Mouse (Mus musculus) heart, embryonic 11.5 days (tissue): ENCODE measurements at regions not wholly inside any gene's neighbourhood (a gene's known extent, or its start where the extent isn't known, plus 50 kb on each side); places are given as distances from the start of the nearest gene placed in this dataset.

ENCODE experiments used
- ATAC-seq: fragments of 200-750 bp; cut with Nextera tagmentation; replicated peaks from 2 replicates; pipeline ENCODE4 v1.8.0; 2017; ENCODE audit warnings: moderate library complexity; ENCODE audit not compliant: insufficient number of reproducible peaks, low FRiP score, low TSS enrichment
- H3K27ac ChIP-seq: fragments of 300-500 bp; sonication (generic); 2 replicates; pipeline ENCODE4 v1.5.1; 2014; ENCODE audit warnings: mild to moderate bottlenecking, low read depth, low read length
- H3K27me3 ChIP-seq: fragments of 300-500 bp; sonication (generic); 2 replicates; pipeline ENCODE4 v1.6.1; 2014; ENCODE audit warnings: mild to moderate bottlenecking, low read length, mixed read lengths; ENCODE audit not compliant: control insufficient read depth, insufficient read depth
- H3K36me3 ChIP-seq: fragments of 300-500 bp; sonication (generic); 2 replicates; pipeline ENCODE4 v1.6.1; 2014; ENCODE audit warnings: mild to moderate bottlenecking, low read length, moderate library complexity, mixed read lengths; ENCODE audit not compliant: control insufficient read depth, insufficient read depth
- H3K4me1 ChIP-seq: fragments of 300-500 bp; sonication (generic); 2 replicates; pipeline ENCODE4 v1.6.1; 2014; ENCODE audit warnings: low read length; ENCODE audit not compliant: control insufficient read depth, insufficient read depth
- H3K4me2 ChIP-seq: fragments of 300-500 bp; sonication (generic); 2 replicates; pipeline ENCODE4 v1.6.1; 2014; ENCODE audit warnings: mild to moderate bottlenecking, moderate library complexity
- H3K4me3 ChIP-seq: fragments of 300-500 bp; sonication (generic); 2 replicates; pipeline ENCODE4 v1.5.1; 2014; ENCODE audit warnings: low read depth, low read length
- H3K9ac ChIP-seq: fragments of 300-500 bp; sonication (generic); 2 replicates; pipeline ENCODE4 v1.6.1; 2014; ENCODE audit warnings: mild to moderate bottlenecking, low read depth, low read length, moderate library complexity
- H3K9me3 ChIP-seq: fragments of 300-500 bp; sonication (generic); replicated peaks from 2 replicates; pipeline ENCODE4 v1.6.1; 2016; ENCODE audit warnings: low read length; ENCODE audit not compliant: control insufficient read depth
- WGBS: fragments of 180-500 bp; shearing (Covaris S2); extraction: QIAGEN DNeasy Blood & Tissue Kit; methylation state at CpG from one replicate; pipeline ENCODE4 v1.1.7; 2014; ENCODE audit not compliant: insufficient replicate concordance; 5-methylcytosine and 5-hydroxymethylcytosine counted together

DNA sequence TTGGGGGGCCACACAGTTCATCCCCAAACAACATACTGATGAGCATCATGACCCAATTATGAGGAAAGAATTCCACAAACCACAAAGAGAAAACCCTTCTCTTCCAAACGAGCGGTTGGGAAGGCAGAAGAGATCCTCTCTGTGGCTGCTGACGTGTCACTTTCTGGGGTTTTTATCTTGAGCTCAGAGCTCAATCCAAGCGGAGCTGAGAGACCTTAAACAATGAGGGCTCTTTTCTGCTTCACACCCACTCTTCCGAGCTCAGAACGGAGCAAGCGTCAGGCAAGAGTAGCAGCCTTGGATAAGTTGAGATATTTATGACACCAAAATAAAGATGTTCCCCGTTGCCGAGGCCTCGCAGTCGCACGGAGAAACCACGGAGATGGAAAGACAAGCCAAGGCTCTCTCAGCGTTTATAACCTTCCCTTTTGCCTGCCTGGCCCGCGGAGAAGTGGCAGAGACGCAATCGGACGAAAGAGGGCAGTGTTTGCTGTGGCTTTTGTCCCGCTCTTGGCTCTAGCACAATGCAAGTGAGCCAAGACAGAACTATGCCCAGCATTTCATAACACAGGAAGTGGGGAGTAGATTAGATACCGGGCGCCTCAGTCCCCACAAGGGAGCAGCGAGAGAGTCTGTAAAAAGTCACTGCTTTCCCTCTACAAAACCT is 100.7 kb downstream of the Chic2 start:
- no peaks in the 10 kb centered on the region for H3K9me3 ChIP-seq
- 0 out of 2 replicates have a peak overlapping the region, but pooled peaks have one; percentile 52 for H3K27ac ChIP-seq
- H3K9ac ChIP-seq: peak overlapping the region; percentile 4; the same call in 1 of the 2 replicates
- H3K36me3 ChIP-seq: no peaks in the 10 kb centered on the region
- peak; percentile 81; the same call in 1 of the 2 replicates for ATAC-seq
- H3K4me2 ChIP-seq: peak overlapping the region; percentile 62
- H3K27me3 ChIP-seq: peaks cover 12% of the 10 kb centered on the region
- peak overlapping the region; percentile 27; the same call in 1 of the 2 replicates for H3K4me3 ChIP-seq
- peaks cover 25% of the 10 kb centered on the region for H3K4me1 ChIP-seq
- under 1% methylated on average over 23 of the region's 23 CpGs for WGBS

DNA sequence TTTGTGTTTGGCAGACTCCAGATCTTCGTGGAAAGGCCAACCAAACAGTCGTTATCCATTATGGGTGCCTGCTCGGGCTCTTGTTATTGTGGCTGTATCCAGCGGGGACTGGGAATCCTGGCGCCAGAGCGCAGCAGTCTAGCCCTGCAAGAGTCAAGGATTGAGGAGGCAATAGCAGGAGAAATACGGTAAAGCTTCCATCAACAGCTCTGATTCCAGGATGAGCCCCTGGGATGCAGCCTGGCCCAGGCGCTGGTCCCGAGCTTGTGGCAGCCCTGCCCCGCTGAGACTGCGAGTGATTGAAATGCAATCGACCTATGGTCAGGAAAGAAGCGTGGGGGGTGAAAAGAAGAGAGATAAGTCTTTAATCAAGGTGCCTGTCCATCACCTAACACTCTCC is 103.1 kb downstream of the Chic2 start:
- Histone ChIP-seq H3K9ac (no peak overlapping the region), H3K27me3 (peaks cover 3% of the 10 kb centered on the region; the same call in 1 of the 2 replicates), H3K27ac (no peak overlapping the region; the same call in 1 of the 2 replicates), H3K9me3 (no peaks in the 10 kb centered on the region), H3K4me2 (peak overlapping the region; percentile 45), H3K4me1 (peaks cover 33% of the 10 kb centered on the region), H3K4me3 (no peak overlapping the region), H3K36me3 (no peaks in the 10 kb centered on the region)
- 0 out of 2 replicates have a peak, but pooled peaks have one; percentile 36 for ATAC-seq
- WGBS: under 1% methylated on average over 13 of the region's 13 CpGs

- no peaks in the 10 kb centered on the region for H3K36me3 ChIP-seq
- H3K9me3 ChIP-seq: no peaks in the 10 kb centered on the region
- 40% methylated on average over 7 of the region's 7 CpGs for WGBS
- no peak for ATAC-seq
- H3K4me1 ChIP-seq: peaks cover 20% of the 10 kb centered on the region
- H3K9ac ChIP-seq: no peak overlapping the region
- no peak overlapping the region for H3K4me3 ChIP-seq
- H3K27me3 ChIP-seq: peaks cover 3% of the 10 kb centered on the region; the same call in 1 of the 2 replicates
- no peak overlapping the region for H3K4me2 ChIP-seq
- H3K27ac ChIP-seq: no peak overlapping the region
Measured at GRCm38 (mm10) chr5:74937416-74937940, 107.1 kb downstream of the Chic2 start.

DNA sequence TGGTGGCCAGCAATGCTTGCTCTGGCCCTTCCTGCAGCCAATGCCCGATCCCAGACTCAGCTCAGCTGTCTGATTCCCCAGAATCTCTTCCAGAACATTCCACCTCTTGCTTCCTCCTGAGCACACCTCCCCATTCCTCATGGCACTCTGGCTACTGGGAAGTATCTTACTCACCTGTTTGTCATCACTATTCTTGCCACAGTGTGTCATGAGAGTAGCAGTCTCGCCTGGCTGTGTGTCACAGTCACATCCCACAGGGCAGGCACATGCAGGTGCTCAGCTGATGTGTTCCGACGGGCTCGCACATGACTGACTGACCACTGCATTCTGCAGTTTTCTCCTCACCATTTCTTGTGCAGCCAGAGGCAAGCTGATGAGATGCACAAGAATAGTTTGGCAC is 108.5 kb downstream of the Chic2 start:
- no peak overlapping the region for H3K4me2 ChIP-seq
- H3K4me1 ChIP-seq: peaks cover 9% of the 10 kb centered on the region
- WGBS: 56% methylated on average over 5 of the region's 5 CpGs
- H3K4me3 ChIP-seq: no peak overlapping the region
- H3K36me3 ChIP-seq: no peaks in the 10 kb centered on the region
- H3K9ac ChIP-seq: no peak overlapping the region
- no peaks in the 10 kb centered on the region for H3K9me3 ChIP-seq
- no peak overlapping the region for H3K27ac ChIP-seq
- no peak for ATAC-seq
- peaks cover 3% of the 10 kb centered on the region; the same call in 1 of the 2 replicates for H3K27me3 ChIP-seq

- 70% methylated on average over 8 of the region's 8 CpGs for WGBS
- no peaks in the 10 kb centered on the region for H3K9me3 ChIP-seq
- no peak overlapping the region for H3K4me3 ChIP-seq
- no peaks in the 10 kb centered on the region for H3K36me3 ChIP-seq
- no peak overlapping the region for H3K9ac ChIP-seq
- peaks cover 3% of the 10 kb centered on the region; the same call in 1 of the 2 replicates for H3K27me3 ChIP-seq
- H3K4me1 ChIP-seq: peaks cover 8% of the 10 kb centered on the region; the same call in 1 of the 2 replicates
- no peak overlapping the region for H3K27ac ChIP-seq
- no peak overlapping the region for H3K4me2 ChIP-seq
- ATAC-seq: no peak
Measured at GRCm38 (mm10) chr5:74935676-74936075, 108.9 kb downstream of the Chic2 start.

- no peak for ATAC-seq
Measured at GRCm38 (mm10) chr5:74933276-74933675, 111.3 kb downstream of the Chic2 start.

DNA sequence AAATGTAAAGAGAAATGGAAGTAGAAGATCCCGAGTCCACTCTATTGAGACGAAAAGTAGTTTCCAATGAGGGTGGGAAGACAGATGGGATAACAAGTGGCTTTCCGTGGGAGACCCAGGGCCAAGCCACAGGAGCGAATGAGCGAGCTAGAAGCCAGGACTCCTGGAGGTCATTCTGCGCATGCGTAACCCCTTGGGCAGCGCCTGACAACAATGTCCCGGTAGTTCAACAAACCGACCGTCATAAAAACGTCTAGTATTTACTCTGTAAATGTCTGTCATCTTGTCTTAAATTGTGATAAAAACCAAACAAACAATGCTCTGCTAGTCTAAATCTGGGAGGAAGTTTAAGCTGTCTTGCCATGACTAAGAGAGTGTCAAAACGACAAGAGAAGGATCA is 112.4 kb downstream of the Chic2 start:
- ATAC-seq: no peak
- WGBS: 55% methylated on average over 13 of the region's 13 CpGs
- H3K9ac ChIP-seq: no peak overlapping the region
- H3K4me2 ChIP-seq: peak overlapping the region; percentile 32
- peak overlapping the region; percentile 38; the same call in 1 of the 2 replicates for H3K27ac ChIP-seq
- no peak overlapping the region for H3K4me3 ChIP-seq
- H3K4me1 ChIP-seq: peaks cover under 1% of the 10 kb centered on the region; the same call in 1 of the 2 replicates
- H3K36me3 ChIP-seq: no peaks in the 10 kb centered on the region
- no peaks in the 10 kb centered on the region for H3K27me3 ChIP-seq
- H3K9me3 ChIP-seq: no peaks in the 10 kb centered on the region

More at GRCm38 (mm10) chr5:74933276-74933675, 111.3 kb downstream of the Chic2 start:
- no peaks in the 10 kb centered on the region for H3K36me3 ChIP-seq
- no peak overlapping the region for H3K9ac ChIP-seq
- H3K9me3 ChIP-seq: no peaks in the 10 kb centered on the region
- no peak overlapping the region for H3K4me2 ChIP-seq
- peaks cover 8% of the 10 kb centered on the region; the same call in 1 of the 2 replicates for H3K4me1 ChIP-seq
- WGBS: 83% methylated on average over 3 of the region's 3 CpGs
- H3K27ac ChIP-seq: no peak overlapping the region
- no peaks in the 10 kb centered on the region for H3K27me3 ChIP-seq
- H3K4me3 ChIP-seq: no peak overlapping the region

DNA sequence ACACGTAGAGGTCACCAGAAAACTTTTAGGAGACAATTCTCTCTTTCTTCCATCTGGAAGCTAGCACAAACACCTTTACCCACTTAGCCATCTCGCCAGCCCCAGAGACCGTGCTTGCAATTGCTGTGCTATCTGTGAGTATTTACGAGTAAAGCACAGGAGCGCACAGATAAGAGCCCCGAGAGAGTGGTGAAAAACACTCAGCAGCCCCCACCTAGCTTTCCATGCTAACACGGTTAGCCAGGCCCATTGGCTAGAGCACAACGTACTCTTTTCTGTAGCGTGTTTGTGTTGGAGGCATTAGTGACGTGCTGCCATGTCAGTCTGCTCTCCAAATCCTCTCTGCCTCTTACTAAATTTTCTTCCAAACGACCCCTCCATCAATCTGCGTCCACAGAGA is 112.8 kb downstream of the Chic2 start:
- peak overlapping the region; percentile 32 for H3K4me2 ChIP-seq
- H3K4me3 ChIP-seq: no peak overlapping the region
- no peak overlapping the region for H3K9ac ChIP-seq
- peak overlapping the region; percentile 38; the same call in 1 of the 2 replicates for H3K27ac ChIP-seq
- H3K9me3 ChIP-seq: no peaks in the 10 kb centered on the region
- no peaks in the 10 kb centered on the region; the same call in 1 of the 2 replicates for H3K4me1 ChIP-seq
- no peak for ATAC-seq
- WGBS: 25% methylated on average over 12 of the region's 12 CpGs
- no peaks in the 10 kb centered on the region for H3K27me3 ChIP-seq
- H3K36me3 ChIP-seq: no peaks in the 10 kb centered on the region
